Mouse (Mus musculus) adrenal gland, adult 2 months (tissue): Measurements from ENCODE around the gene Fiz1. TPM values are rescaled to one million over a fixed set of nuclear protein-coding genes. Genes with fewer than 3 reads are reported as not detected.
"Not testable (repeated sequence)": the region's sequence is repeated elsewhere in the genome, so short reads cannot be mapped to it uniquely, and the experiment has no call there.

Source experiments
- DNase-seq: peaks from one replicate; pipeline ENCODE4 v3.0.0; 2021
- polyA plus RNA-seq: library from polyadenylated mRNA; depleted of rRNA; stranded (reverse); fragments of >200 nt; gene quantifications from 2 replicates; pipeline ENCODE4 v1.2.3, GENCODE M21; 2012
- total RNA-seq, 2 experiments: library from RNA; stranded (reverse); gene quantifications; 2 replicates each; pipeline ENCODE4 v1.2.3; 2021

The Fiz1 gene
- total and polyA plus RNA-seq, 3 experiments, result 24.1 to 31.5 (median 24.7) TPM

- DNase-seq, result peak; percentile 96
Observed at GRCm38 (mm10) chr7:5038109-5038732, 23.7 kb upstream of the Fiz1 start, which contains the start of gene Zfp784. Gene Zfp784 (minus strand): TSS chr7:5038446.

GRCm38 (mm10) chr7:5037467-5037866 lies 23.0 kb upstream of the Fiz1 start:
- no peak for DNase-seq

GRCm38 (mm10) chr7:5037026-5037425 lies 22.5 kb upstream of the Fiz1 start:
- no peak for DNase-seq

GRCm38 (mm10) chr7:5036136-5036535 lies 21.6 kb upstream of the Fiz1 start:
- DNase-seq, result no peak

- DNase-seq, result no peak
Observed at GRCm38 (mm10) chr7:5035628-5036027, 21.1 kb upstream of the Fiz1 start.

GRCm38 (mm10) chr7:5033818-5034217 lies 19.3 kb upstream of the Fiz1 start, which contains the start of gene 4632433K11Rik:
Gene 4632433K11Rik (plus strand): TSS chr7:5034118.
- no peak for DNase-seq

GRCm38 (mm10) chr7:5031496-5031895 lies 17.0 kb upstream of the Fiz1 start:
- no peak for DNase-seq

- DNase-seq, result no peak
Observed at GRCm38 (mm10) chr7:5030554-5031275, 16.2 kb upstream of the Fiz1 start.

GRCm38 (mm10) chr7:5029946-5030345 lies 15.4 kb upstream of the Fiz1 start:
- DNase-seq, result no peak

- no peak for DNase-seq
Observed at GRCm38 (mm10) chr7:5029543-5029942, 15.0 kb upstream of the Fiz1 start.

- DNase-seq, result no peak
Observed at GRCm38 (mm10) chr7:5021197-5021596, 6.7 kb upstream of the Fiz1 start.

- DNase-seq, result no peak
Observed at GRCm38 (mm10) chr7:5020685-5021084, 6.2 kb upstream of the Fiz1 start.

- DNase-seq, result peak; percentile 100
Observed at GRCm38 (mm10) chr7:5020000-5020681, 5.6 kb upstream of the Fiz1 start, which contains the start of the genes Zfp865 and Ccdc106. Gene Zfp865 (plus strand): TSS chr7:5020376. Gene Ccdc106 (plus strand): TSS chr7:5020553.

GRCm38 (mm10) chr7:5019576-5019975 lies 5.1 kb upstream of the Fiz1 start:
- DNase-seq, result not testable (repeated sequence)

GRCm38 (mm10) chr7:5017931-5018330 lies 3.4 kb upstream of the Fiz1 start:
- no peak for DNase-seq

GRCm38 (mm10) chr7:5017352-5017751 lies 2.9 kb upstream of the Fiz1 start:
- no peak for DNase-seq

- no peak for DNase-seq
Observed at GRCm38 (mm10) chr7:5016920-5017319, 2.4 kb upstream of the Fiz1 start.

- no peak for DNase-seq
Observed at GRCm38 (mm10) chr7:5016057-5016456, 1.6 kb upstream of the Fiz1 start.

- DNase-seq, result peak; percentile 98
Observed at GRCm38 (mm10) chr7:5015118-5016001, 863 bp upstream of the Fiz1 start, which contains the start of gene Gm44973. Gene Gm44973 (plus strand): TSS chr7:5015496.

- DNase-seq, result no peak
Observed at GRCm38 (mm10) chr7:5012681-5013513, 1.6 kb downstream of the Fiz1 start.

GRCm38 (mm10) chr7:5008229-5008628 lies 6.3 kb downstream of the Fiz1 start:
- no peak for DNase-seq
